Mouse (Mus musculus) C2C12 (cell line): ENCODE measurements around the gene Catsperg1.
"Not testable (repeated sequence)": the region's sequence is repeated elsewhere in the genome, so short reads cannot be mapped to it uniquely, and the experiment has no call there.

ENCODE experiments used
- CEBPB ChIP-seq: IDR thresholded peaks from one replicate; pipeline ENCODE4 v1.6.1; 2011; ENCODE audit warnings: low read depth, mild to moderate bottlenecking, control low read depth, moderate library complexity
- CTCF ChIP-seq: IDR thresholded peaks from one replicate; pipeline ENCODE4 v1.5.1; 2011; ENCODE audit not compliant: control insufficient read depth, insufficient read depth, insufficient read length
- MAX ChIP-seq: IDR thresholded peaks from one replicate; pipeline ENCODE4 v1.6.1; 2011; ENCODE audit warnings: mild to moderate bottlenecking, control low read depth
- MYOD1 ChIP-seq: IDR thresholded peaks from one replicate; pipeline ENCODE4 v1.6.1; 2011; ENCODE audit warnings: low read depth; ENCODE audit not compliant: control insufficient read depth, insufficient read length
- MYOG ChIP-seq: IDR thresholded peaks from one replicate; pipeline ENCODE4 v1.6.1; 2011; ENCODE audit not compliant: control insufficient read depth, insufficient read length; ENCODE audit errors: extremely low read depth
- USF1 ChIP-seq: IDR thresholded peaks from one replicate; pipeline ENCODE4 v1.6.1; 2011; ENCODE audit warnings: low read depth, mild to moderate bottlenecking, control low read depth, moderate library complexity

DNA sequence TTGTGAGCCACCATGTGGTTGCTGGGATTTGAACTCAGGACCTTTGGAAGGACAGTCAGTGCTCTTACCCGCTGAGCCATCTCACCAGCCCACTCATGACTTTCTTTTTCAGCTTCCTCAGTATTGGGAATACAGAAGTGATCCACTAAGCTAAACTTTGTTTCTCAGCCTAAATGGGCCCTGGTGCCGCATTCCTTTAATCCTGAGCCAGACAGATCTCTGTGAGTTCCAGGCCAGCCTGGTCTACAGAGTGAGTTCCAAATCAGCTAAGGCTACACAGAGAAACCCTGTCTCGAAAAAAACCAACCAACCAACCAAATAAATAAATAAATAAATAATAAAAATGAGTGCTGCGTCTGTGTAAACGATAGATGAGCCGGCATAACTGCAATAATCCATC is 23.8 kb upstream of the Catsperg1 start:
- TF ChIP-seq MYOG, CTCF, MAX, USF1, CEBPB, MYOD1: not testable (repeated sequence)
